Mouse (Mus musculus) C2C12 (cell line): ENCODE results near the gene Dusp28.

ENCODE experiments used
- CEBPB ChIP-seq: IDR thresholded peaks from one replicate; pipeline ENCODE4 v1.6.1; 2011; ENCODE audit warnings: low read depth, mild to moderate bottlenecking, control low read depth, moderate library complexity
- CTCF ChIP-seq: IDR thresholded peaks from one replicate; pipeline ENCODE4 v1.5.1; 2011; ENCODE audit not compliant: control insufficient read depth, insufficient read depth, insufficient read length
- MAX ChIP-seq: IDR thresholded peaks from one replicate; pipeline ENCODE4 v1.6.1; 2011; ENCODE audit warnings: mild to moderate bottlenecking, control low read depth
- MYOD1 ChIP-seq: IDR thresholded peaks from one replicate; pipeline ENCODE4 v1.6.1; 2011; ENCODE audit warnings: low read depth; ENCODE audit not compliant: control insufficient read depth, insufficient read length
- MYOG ChIP-seq: IDR thresholded peaks from one replicate; pipeline ENCODE4 v1.6.1; 2011; ENCODE audit not compliant: control insufficient read depth, insufficient read length; ENCODE audit errors: extremely low read depth
- USF1 ChIP-seq: IDR thresholded peaks from one replicate; pipeline ENCODE4 v1.6.1; 2011; ENCODE audit warnings: low read depth, mild to moderate bottlenecking, control low read depth, moderate library complexity

DNA sequence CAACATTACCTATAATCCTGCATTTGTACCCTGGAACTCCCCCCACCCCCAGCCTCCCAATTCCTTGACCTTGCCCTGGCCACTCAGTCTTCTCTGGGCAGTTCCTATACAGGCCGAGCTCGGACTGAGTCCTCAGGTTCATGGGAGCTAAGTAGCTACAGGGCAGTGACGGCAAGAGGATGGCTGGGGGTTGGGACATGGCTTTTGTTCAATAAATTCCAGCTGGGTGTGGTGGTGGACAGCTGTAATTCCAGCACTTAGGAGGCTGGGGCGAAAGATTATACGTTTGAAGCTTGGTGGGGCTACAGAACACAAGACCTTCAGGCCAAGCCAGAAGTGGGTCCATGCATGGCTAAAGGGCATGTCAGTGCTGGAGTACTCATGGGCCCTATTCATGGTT lies 26.7 kb upstream of the Dusp28 start:
- no peak for TF ChIP-seq CTCF
- no peak for TF ChIP-seq USF1
- TF ChIP-seq CEBPB = no peak
- TF ChIP-seq MYOD1 = no peak
- no peak for TF ChIP-seq MAX
- TF ChIP-seq MYOG = no peak
